Mouse (Mus musculus) heart, adult 2 months (tissue): ENCODE results near the gene Mtmr1.
A peak's percentile ranks its signal among the peaks of the same experiment; 100 is the strongest.

Experiments
- CTCF ChIP-seq: fragments of 200-600 bp; IDR thresholded peaks from 2 replicates; pipeline ENCODE4 v1.8.1; 2022; ENCODE audit warnings: antibody characterized with exemption, mild to moderate bottlenecking, moderate library complexity
- EP300 ChIP-seq: fragments of 200-500 bp; IDR thresholded peaks from 2 replicates; pipeline ENCODE4 v1.6.1; 2011; ENCODE audit warnings: low read depth, low read length, control low read depth; ENCODE audit not compliant: insufficient read depth
- POLR2A ChIP-seq: fragments of 200-500 bp; IDR thresholded peaks from 2 replicates; pipeline ENCODE4 v1.6.1; 2011; ENCODE audit warnings: mild to moderate bottlenecking, low read depth, low read length, control low read depth; ENCODE audit not compliant: insufficient read depth

- no peak for TF ChIP-seq POLR2A
- no peak for TF ChIP-seq EP300
- peak; percentile 42 for TF ChIP-seq CTCF
These were observed 60.3 kb downstream of the Mtmr1 start for GRCm38 (mm10) chrX:71424852-71425251.
